Mouse (Mus musculus) stomach, postnatal 0 days (tissue): Measurements from ENCODE around the gene Card11. TPM values are rescaled to one million over a fixed set of nuclear protein-coding genes. Genes with fewer than 3 reads are reported as not detected.

ENCODE experiments used
- ATAC-seq: fragments of 200-750 bp; cut with Nextera tagmentation; 2 replicates; pipeline ENCODE4 v1.8.0; 2017; ENCODE audit not compliant: low FRiP score, low TSS enrichment
- DNase-seq: peaks from one replicate; pipeline ENCODE4 v3.0.0-alpha.2; 2016; ENCODE audit warnings: low spot score
- H3K27ac ChIP-seq: fragments of 300-500 bp; sonication (generic); replicated peaks from 2 replicates; pipeline ENCODE4 v1.5.1; 2014; ENCODE audit warnings: mild to moderate bottlenecking, control low read depth
- H3K27me3 ChIP-seq: fragments of 300-500 bp; sonication (generic); 2 replicates; pipeline ENCODE4 v1.6.1; 2014; ENCODE audit warnings: low read length; ENCODE audit not compliant: control insufficient read depth, insufficient read depth
- H3K36me3 ChIP-seq: fragments of 300-500 bp; sonication (generic); 2 replicates; pipeline ENCODE4 v1.6.1; 2014; ENCODE audit warnings: low read length, mixed read lengths; ENCODE audit not compliant: control insufficient read depth, insufficient read depth
- H3K4me1 ChIP-seq: fragments of 300-500 bp; sonication (generic); replicated peaks from 2 replicates; pipeline ENCODE4 v1.6.1; 2014; ENCODE audit warnings: antibody characterized with exemption; ENCODE audit not compliant: control insufficient read depth, insufficient read depth
- H3K4me2 ChIP-seq: fragments of 300-500 bp; sonication (generic); replicated peaks from 2 replicates; pipeline ENCODE4 v1.6.1; 2014; ENCODE audit warnings: low read depth, mild to moderate bottlenecking, control low read depth, moderate library complexity
- H3K4me3 ChIP-seq: fragments of 300-500 bp; sonication (generic); 2 replicates; pipeline ENCODE4 v1.5.1; 2014; ENCODE audit warnings: low read depth, low read length, control low read depth
- H3K9ac ChIP-seq: fragments of 300-500 bp; sonication (generic); 2 replicates; pipeline ENCODE4 v1.6.1; 2014; ENCODE audit warnings: mild to moderate bottlenecking, low read length, control low read depth, mixed read lengths
- H3K9me3 ChIP-seq: fragments of 300-500 bp; sonication (generic); 2 replicates; pipeline ENCODE4 v1.6.1; 2016; ENCODE audit warnings: low read length; ENCODE audit not compliant: control insufficient read depth
- CTCF ChIP-seq: IDR thresholded peaks from 2 replicates; pipeline ENCODE4 v1.5.1; 2016; ENCODE audit warnings: antibody characterized with exemption, low read depth, mild to moderate bottlenecking, moderate library complexity
- EP300 ChIP-seq: optimal IDR thresholded peaks from 2 replicates; pipeline ENCODE3; 2016; ENCODE audit warnings: antibody characterized with exemption
- WGBS: fragments of 180-500 bp; shearing (Covaris S2); extraction: QIAGEN DNeasy Blood & Tissue Kit; methylation state at CpG from one replicate; pipeline ENCODE4 v1.1.7; 2014; 5-methylcytosine and 5-hydroxymethylcytosine counted together
- microRNA-seq: library from miRNA; unstranded; fragments of <30 nt; microRNA quantifications from one replicate; pipeline ENCODE4, GENCODE M21; 2016
- polyA plus RNA-seq: library from polyadenylated mRNA; unstranded; fragments of >200 nt; fragmentation: Nextera tagmentation; extraction: Ambion mirVana; gene quantifications from 2 replicates; pipeline ENCODE4 v1.2.1, GENCODE M21; 2015

Gene Card11
- polyA plus RNA-seq, 1 experiment from 2014 or later: 0.13 TPM

DNA sequence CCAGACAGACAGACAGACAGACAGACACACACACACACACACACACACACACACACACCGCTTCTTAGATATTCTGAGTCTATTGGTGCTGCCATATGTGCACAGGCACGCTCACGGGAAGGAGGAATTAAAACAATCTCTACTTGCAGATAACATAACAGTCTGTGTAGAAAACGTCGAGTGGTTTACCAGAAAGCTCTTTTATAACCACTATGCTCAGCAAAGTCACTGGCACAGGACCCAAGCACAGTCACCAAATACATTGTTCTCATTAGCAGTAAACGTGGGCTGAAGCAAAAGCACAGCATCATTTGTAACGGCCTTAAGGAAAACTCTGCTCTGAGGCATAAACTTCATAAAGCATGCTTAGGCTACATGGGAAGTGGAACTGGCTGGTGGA is 176.3 kb downstream of the Card11 start:
- no peak for ATAC-seq
- H3K9me3 ChIP-seq: no peaks in the 10 kb centered on the region
- peaks cover 5% of the 10 kb centered on the region; the same call in 1 of the 2 replicates for H3K4me1 ChIP-seq
- DNase-seq: no peak
- 52% methylated on average over 7 of the region's 7 CpGs for WGBS
- no peak overlapping the region for H3K4me2 ChIP-seq
- no peak overlapping the region for H3K27ac ChIP-seq
- H3K4me3 ChIP-seq: no peak overlapping the region
- no peaks in the 10 kb centered on the region for H3K36me3 ChIP-seq
- TF ChIP-seq EP300: no peak
- no peak for TF ChIP-seq CTCF
- H3K27me3 ChIP-seq: no peaks in the 10 kb centered on the region
- no peak overlapping the region for H3K9ac ChIP-seq

DNA sequence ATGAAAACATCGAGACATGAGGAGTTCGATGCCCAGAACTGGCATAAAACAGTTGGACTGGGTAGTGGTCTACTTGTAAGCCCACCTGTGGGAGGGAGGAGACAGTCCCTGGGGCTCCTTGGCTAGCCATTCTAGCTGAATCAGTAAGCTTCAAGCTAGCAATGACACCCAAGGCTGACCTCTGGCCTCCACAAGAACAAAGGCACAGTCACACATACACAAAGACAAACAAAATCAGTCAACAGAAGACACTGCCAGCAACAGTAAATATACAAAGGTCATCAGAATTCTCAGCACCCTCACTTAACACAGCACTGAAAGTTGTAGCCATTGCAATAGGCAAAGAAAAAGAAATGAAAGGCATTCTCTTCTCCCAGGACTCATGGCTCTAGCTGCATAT is 177.0 kb downstream of the Card11 start:
- H3K4me1 ChIP-seq: peaks cover 5% of the 10 kb centered on the region; the same call in 1 of the 2 replicates
- no peak overlapping the region for H3K4me3 ChIP-seq
- 95% methylated on average over 2 of the region's 2 CpGs for WGBS
- no peaks in the 10 kb centered on the region for H3K9me3 ChIP-seq
- no peak; the same call in 1 of the 2 replicates for ATAC-seq
- no peak overlapping the region for H3K9ac ChIP-seq
- no peak overlapping the region for H3K4me2 ChIP-seq
- H3K27ac ChIP-seq: no peak overlapping the region
- DNase-seq: no peak
- TF ChIP-seq EP300: no peak
- no peak for TF ChIP-seq CTCF
- no peaks in the 10 kb centered on the region for H3K27me3 ChIP-seq
- no peaks in the 10 kb centered on the region for H3K36me3 ChIP-seq

Small RNA genes within 50 kb of the gene (microRNA-seq; reads per million reads assigned to microRNA genes)
- not detected for gene Gm44385

Other genes starting within 250 kb of the Card11 start
- gene Gna12, start 170.2 kb downstream of the Card11 start, polyA plus RNA-seq: 19.6 and 24.8 TPM in 2 replicates
- gene Sdk1, start 240.9 kb upstream of the Card11 start, polyA plus RNA-seq: 1.1 and 1.3 TPM in 2 replicates